Mouse (Mus musculus) E14TG2a.4 (cell line): ENCODE data around the gene Man2a1.

Experiments
- CTCF ChIP-seq: conservative IDR thresholded peaks from 2 replicates; pipeline ENCODE4 v1.5.1; 2014; ENCODE audit warnings: low read length
- NANOG ChIP-seq: IDR thresholded peaks from 2 replicates; pipeline ENCODE4 v1.6.1; 2014; ENCODE audit warnings: borderline replicate concordance, low read length, mixed read lengths

DNA sequence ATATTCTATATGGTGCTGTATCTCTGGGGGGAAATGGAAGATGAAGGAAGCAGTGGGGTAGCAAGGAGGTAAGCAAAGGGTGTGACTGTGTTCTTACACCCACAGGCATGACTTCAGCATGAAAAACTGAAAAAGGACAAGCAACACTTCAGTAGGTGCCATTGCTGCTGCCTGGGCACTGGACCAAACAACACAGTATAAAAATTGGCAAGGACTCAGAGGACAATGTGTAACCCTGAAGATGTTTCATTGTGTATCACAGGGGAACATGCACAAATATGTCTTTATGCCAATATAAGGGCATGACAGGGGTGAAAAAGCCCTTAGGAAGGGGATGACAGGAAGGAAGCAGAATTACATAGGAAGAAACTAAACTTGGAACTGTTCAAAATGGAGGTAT, 172.1 kb downstream of the Man2a1 start:
- TF ChIP-seq CTCF (no peak), NANOG (no peak)
